Mouse (Mus musculus) adrenal gland, postnatal 36 days (tissue): ENCODE results near the gene Adgra3. TPM values are rescaled to one million over a fixed set of nuclear protein-coding genes. Genes with fewer than 3 reads are reported as not detected.

ENCODE experiments used
- DNase-seq, 2 experiments: peaks; one replicate each; pipeline ENCODE4 v3.0.0; 2021; ENCODE audit warnings: mixed read lengths in 1 of 2
- total RNA-seq, 2 experiments: library from RNA; stranded (reverse); gene quantifications; 2 replicates each; pipeline ENCODE4 v1.2.3; 2021

Gene Adgra3
- total RNA-seq, 2 experiments from 2014 or later: 39.2 to 56.5 TPM

DNA sequence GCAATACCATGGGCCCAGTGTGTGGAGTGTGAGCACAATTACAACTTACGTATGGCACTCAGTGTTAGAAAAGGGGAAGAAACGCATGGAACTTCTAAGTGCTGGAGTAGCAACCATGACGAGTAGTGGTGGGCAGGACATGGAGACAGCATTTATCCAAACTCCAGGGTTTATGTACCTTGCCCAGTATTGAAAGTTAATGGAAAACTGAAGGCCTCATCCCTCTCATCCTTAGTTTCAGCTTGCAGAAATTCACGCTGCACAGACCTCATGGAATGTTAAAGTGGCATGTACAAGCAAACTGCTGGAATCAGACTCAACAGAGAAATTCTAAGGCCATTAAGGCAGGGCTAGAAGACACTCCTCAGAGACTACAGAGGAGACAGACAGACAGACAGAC, 84.6 kb downstream of the Adgra3 start:
- no peak for DNase-seq

DNA sequence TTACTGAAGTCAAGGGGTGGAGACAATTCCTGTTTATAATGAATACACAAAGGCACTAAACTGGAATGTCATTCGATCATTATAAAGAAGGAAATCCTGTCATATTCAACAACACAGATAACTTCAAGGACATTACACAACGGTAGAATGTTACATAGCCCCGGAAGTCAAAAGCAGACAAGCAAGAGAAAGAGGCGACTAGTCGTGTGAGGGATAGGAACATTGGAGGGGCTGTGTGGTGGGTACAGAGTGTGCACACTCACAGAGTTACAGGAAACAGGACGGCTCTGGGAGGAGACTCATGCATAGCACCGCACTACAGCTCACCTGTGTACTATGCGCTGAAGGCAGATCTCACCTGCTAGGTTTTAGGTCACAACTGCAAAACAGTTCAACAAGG, 89.1 kb downstream of the Adgra3 start:
- DNase-seq: no peak

DNA sequence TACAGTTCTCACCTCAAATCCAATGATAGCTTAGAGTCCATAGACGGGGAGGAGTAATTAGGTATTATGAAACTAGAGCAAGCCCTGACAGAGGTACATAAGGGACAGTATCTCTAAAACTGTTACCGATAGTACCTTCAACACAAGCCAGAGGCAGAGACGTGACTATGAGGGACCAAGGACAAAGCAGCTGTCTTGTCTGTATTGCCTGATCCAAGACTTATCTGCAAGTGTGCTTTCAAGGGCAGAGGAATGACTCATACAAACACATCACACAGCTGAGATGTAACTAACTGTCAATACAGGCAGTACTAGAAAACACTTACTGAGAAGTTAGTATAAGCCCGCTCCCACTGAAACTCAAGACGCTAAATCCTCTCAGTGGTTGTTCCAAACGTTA, 91.1 kb downstream of the Adgra3 start:
- DNase-seq: peak in 1 of 2 experiments; percentile 17

DNA sequence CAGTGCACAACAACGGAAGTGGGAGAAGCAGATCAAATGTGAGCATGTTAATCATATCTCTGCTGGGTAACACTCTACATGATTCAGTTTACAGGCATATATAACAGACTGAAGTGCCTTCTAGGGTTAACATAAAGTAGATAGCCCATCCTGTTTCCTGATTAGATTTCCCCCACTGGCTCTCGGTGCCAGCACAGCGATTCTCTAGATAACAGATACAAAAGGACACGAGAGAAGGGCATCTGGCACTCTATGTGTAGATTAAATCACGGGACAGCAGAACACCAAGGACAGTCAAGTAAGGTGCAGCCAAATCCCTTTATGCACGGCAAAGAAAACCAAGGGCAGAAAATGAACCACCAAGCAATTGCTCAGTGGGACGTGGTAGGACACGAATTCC, 93.0 kb downstream of the Adgra3 start:
- no peak for DNase-seq

GRCm38 (mm10) chr5:49961478-49962431, 97.1 kb downstream of the Adgra3 start:
- peak; percentile 47 to 63 for DNase-seq

- no peak for DNase-seq
These were observed 122.5 kb downstream of the Adgra3 start for GRCm38 (mm10) chr5:49936354-49936753.

- no peak for DNase-seq
These were observed 134.1 kb downstream of the Adgra3 start for GRCm38 (mm10) chr5:49924712-49925111.

DNA sequence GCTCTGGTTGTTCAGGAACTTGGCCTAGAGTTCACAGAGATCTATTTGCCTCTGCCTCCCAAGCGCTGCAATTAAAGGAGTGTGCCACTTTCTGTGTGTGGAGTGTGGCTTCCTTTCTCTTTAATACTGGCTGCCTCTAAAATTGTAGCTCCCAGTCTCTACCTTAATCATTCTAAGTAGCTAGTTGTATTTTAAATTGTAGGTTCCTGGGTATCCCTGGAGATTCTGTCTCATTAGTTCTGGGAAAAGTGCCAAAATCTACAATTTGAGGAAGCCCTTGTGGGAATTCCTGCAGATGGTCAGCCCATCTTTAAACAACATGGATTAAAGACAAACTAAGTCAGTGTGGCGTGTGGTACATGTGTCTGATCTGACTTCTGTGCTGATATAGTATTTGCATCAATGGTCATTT, 143.1 kb downstream of the Adgra3 start:
- no peak for DNase-seq
